Mouse (Mus musculus) ES-E14 (cell line): ENCODE data around the gene D5Ertd579e.

Source experiments
- CHD2 ChIP-seq: IDR thresholded peaks from 2 replicates; pipeline ENCODE4 v1.6.1; 2014; ENCODE audit warnings: mild to moderate bottlenecking, low read depth, low read length, inconsistent platforms
- MAFK ChIP-seq: IDR thresholded peaks from 2 replicates; pipeline ENCODE4 v1.6.1; 2014; ENCODE audit warnings: mild to moderate bottlenecking, low read depth, low read length, inconsistent platforms; ENCODE audit not compliant: insufficient read depth
- ZC3H11A ChIP-seq: IDR thresholded peaks from 2 replicates; pipeline ENCODE4 v1.6.1; 2012; ENCODE audit warnings: low read depth, mild to moderate bottlenecking, inconsistent platforms, low read length, borderline replicate concordance
- ZNF384 ChIP-seq: IDR thresholded peaks from 2 replicates; pipeline ENCODE4 v1.6.1; 2012; ENCODE audit warnings: low read depth, low read length, inconsistent platforms

GRCm38 (mm10) chr5:36705390-36705789, 9.6 kb upstream of the D5Ertd579e start:
- TF ChIP-seq ZNF384 (no peak), MAFK (no peak), ZC3H11A (no peak), CHD2 (no peak)
